Mouse (Mus musculus) MEL (cell line): ENCODE measurements around the gene Xntrpc. TPM values are rescaled to one million over a fixed set of nuclear protein-coding genes. Genes with fewer than 3 reads are reported as not detected.

Experiments
- polyA plus RNA-seq, 2 experiments: library from polyadenylated mRNA; stranded (reverse) in 1 of 2; unstranded in 1 of 2; fragments of >175 nt in 1 of 2; fragments of >200 nt in 1 of 2; gene quantifications; 2 replicates each; pipeline versions ENCODE4 v1.2.1 to v1.2.4; 2012; ENCODE audit warnings: low replicate concordance in 2 of 2, low read depth in 1 of 2; ENCODE audit not compliant: insufficient read length in 2 of 2, insufficient read depth in 1 of 2, missing spikeins in 1 of 2
- total RNA-seq: library from RNA; depleted of rRNA; stranded (reverse); fragments of 300-350 nt; gene quantifications from 2 replicates; pipeline ENCODE4 v1.2.3, GENCODE M21; 2012; rRNA removed

Xntrpc gene
- total and polyA plus RNA-seq, 3 experiments = 0.08 to 0.14 TPM; not detected in 1

Other genes with a start within 250 kb of the Xntrpc start
- gene Phox2a, start 247.4 kb upstream of the Xntrpc start, total RNA-seq = not detected in 2 replicates
- not detected for gene Phox2a, start 247.4 kb upstream of the Xntrpc start, polyA plus RNA-seq
- 9.5 and 11.7 TPM in 2 replicates for gene Inppl1, start 227.5 kb upstream of the Xntrpc start, total RNA-seq
- gene Inppl1, start 227.5 kb upstream of the Xntrpc start, polyA plus RNA-seq = 10 to 100 TPM in 1 of 2 experiments, not detected in 1; 31.3 TPM
- not detected in 2 replicates for gene Folr2, start 208.5 kb upstream of the Xntrpc start, total RNA-seq
- not detected for gene Folr2, start 208.5 kb upstream of the Xntrpc start, polyA plus RNA-seq
- 68.7 and 73.3 TPM in 2 replicates for gene Anapc15, start 202.0 kb upstream of the Xntrpc start, total RNA-seq
- gene Anapc15, start 202.0 kb upstream of the Xntrpc start, polyA plus RNA-seq = 100 to 1,000 TPM in 1 of 2 experiments, not detected in 1; 103 TPM
- 0.12 TPM in 1 of 2 replicates, not detected in the other for gene Folr1, start 194.9 kb upstream of the Xntrpc start, total RNA-seq
- gene Folr1, start 194.9 kb upstream of the Xntrpc start, polyA plus RNA-seq = under 1 TPM in 1 of 2 experiments, not detected in 1; 0.07 TPM
- 70.5 and 79.5 TPM in 2 replicates for gene Lamtor1, start 159.8 kb upstream of the Xntrpc start, total RNA-seq
- 100 to 1,000 TPM in 1 of 2 experiments, not detected in 1; 115 TPM for gene Lamtor1, start 159.8 kb upstream of the Xntrpc start, polyA plus RNA-seq
- 0.78 and 1.3 TPM in 2 replicates for gene Tomt, start 159.4 kb upstream of the Xntrpc start, total RNA-seq
- under 1 TPM in 1 of 2 experiments, not detected in 1; 0.82 TPM for gene Tomt, start 159.4 kb upstream of the Xntrpc start, polyA plus RNA-seq
- 13.6 and 14.8 TPM in 2 replicates for gene Lrrc51, start 131.8 kb upstream of the Xntrpc start, total RNA-seq
- gene Lrrc51, start 131.8 kb upstream of the Xntrpc start, polyA plus RNA-seq = 10 to 100 TPM in 1 of 2 experiments, not detected in 1; 30.8 TPM
- gene Numa1, start 131.6 kb upstream of the Xntrpc start, total RNA-seq = 48.7 and 54.5 TPM in 2 replicates
- gene Numa1, start 131.6 kb upstream of the Xntrpc start, polyA plus RNA-seq = 10 to 100 TPM; 50.0 to 91.2 TPM
- gene Il18bp, start 47.0 kb upstream of the Xntrpc start, total RNA-seq = 0.95 and 1.0 TPM in 2 replicates
- 1 to 10 TPM in 1 of 2 experiments, not detected in 1; 1.8 TPM for gene Il18bp, start 47.0 kb upstream of the Xntrpc start, polyA plus RNA-seq
- 17.3 and 18.5 TPM in 2 replicates for gene Rnf121, start 244 bp upstream of the Xntrpc start, total RNA-seq
- 10 to 100 TPM in 1 of 2 experiments, not detected in 1; 16.0 TPM for gene Rnf121, start 244 bp upstream of the Xntrpc start, polyA plus RNA-seq
- 15.3 and 16.6 TPM in 2 replicates for gene Xndc1, start 202 bp upstream of the Xntrpc start, total RNA-seq
- gene Xndc1, start 202 bp upstream of the Xntrpc start, polyA plus RNA-seq = 10 to 100 TPM in 1 of 2 experiments, not detected in 1; 30.0 TPM
- not detected in 2 replicates for gene Trpc2, start 17.4 kb downstream of the Xntrpc start, total RNA-seq
- gene Trpc2, start 17.4 kb downstream of the Xntrpc start, polyA plus RNA-seq = not detected
- not detected in 2 replicates for gene Art1, start 36.0 kb downstream of the Xntrpc start, total RNA-seq
- not detected for gene Art1, start 36.0 kb downstream of the Xntrpc start, polyA plus RNA-seq
- gene Art5, start 43.8 kb downstream of the Xntrpc start, total RNA-seq = not detected in 2 replicates
- gene Art5, start 43.8 kb downstream of the Xntrpc start, polyA plus RNA-seq = under 1 TPM in 1 of 2 experiments, not detected in 1; 0.04 TPM
- gene Chrna10, start 51.1 kb downstream of the Xntrpc start, total RNA-seq = not detected in 2 replicates
- not detected for gene Chrna10, start 51.1 kb downstream of the Xntrpc start, polyA plus RNA-seq
- gene Nup98, start 144.5 kb downstream of the Xntrpc start, total RNA-seq = 25.9 and 31.7 TPM in 2 replicates
- gene Nup98, start 144.5 kb downstream of the Xntrpc start, polyA plus RNA-seq = 100 to 1,000 TPM in 1 of 2 experiments, 10 to 100 TPM in 1; 45.2 to 195 TPM
- 21.1 and 29.2 TPM in 2 replicates for gene Pgap2, start 144.5 kb downstream of the Xntrpc start, total RNA-seq
- gene Pgap2, start 144.5 kb downstream of the Xntrpc start, polyA plus RNA-seq = 10 to 100 TPM in 1 of 2 experiments, not detected in 1; 91.1 TPM
- gene Rhog, start 190.3 kb downstream of the Xntrpc start, total RNA-seq = 24.1 and 33.3 TPM in 2 replicates
- gene Rhog, start 190.3 kb downstream of the Xntrpc start, polyA plus RNA-seq = 100 to 1,000 TPM; 347 to 425 TPM
- 26.1 and 28.2 TPM in 2 replicates for gene Stim1, start 202.1 kb downstream of the Xntrpc start, total RNA-seq
- gene Stim1, start 202.1 kb downstream of the Xntrpc start, polyA plus RNA-seq = 10 to 100 TPM in 1 of 2 experiments, not detected in 1; 65.0 TPM